Mouse (Mus musculus): ENCODE results near the gene Hist3h2ba. TPM values are rescaled to one million over a fixed set of nuclear protein-coding genes. Genes with fewer than 3 reads are reported as not detected.
A peak's percentile ranks its signal among the peaks of the same experiment; 100 is the strongest.

Gene Hist3h2ba
- total and polyA plus RNA-seq, 3 experiments, result not detected

GRCm38 (mm10) chr11:58954420-58955142, 5.9 kb downstream of the Hist3h2ba start, which contains the start of the genes Hist3h2a and Trim17:
TSS of gene Hist3h2a (plus strand) at chr11:58954685.
TSS of gene Trim17 (plus strand) at chr11:58954685.
- in situ Hi-C loops (cut with MboI; ENCODE audit: low pct_ligation_motif_present, low pct_unique_long_range_greater_than_20kb, low sequenced_read_pairs), result loop anchor here (5.0 kb wide), 1 partner anchor 32 kb away; no protein-coding TSS in a partner anchor
- H3K4me1 ChIP-seq (ENCODE audit: control insufficient read depth in 1 of 2, insufficient read depth in 2 of 2), result peaks cover 13 to 46% of the 10 kb centered on the region in 2 experiments
- dilution Hi-C loops (cut with MboI; ENCODE audit: extremely low pct_ligation_motif_present, extremely low pct_unique_long_range_greater_than_20kb, low sequenced_read_pairs), result no loop called here
- TF ChIP-seq MEF2A (IDR thresholded peaks at IDR 0.05; ENCODE audit: borderline replicate concordance, low read depth, low read length) (0 out of 2 replicates have a peak, but pooled peaks have one; percentile 43), ZNF384 (IDR thresholded peaks at IDR 0.05; ENCODE audit: low read depth, low read length) (no peak), HCFC1 (IDR thresholded peaks at IDR 0.05; ENCODE audit: low read depth, low read length) (peak; percentile 74), ZC3H11A (IDR thresholded peaks at IDR 0.05; ENCODE audit: low read depth, low read length) (no peak), TCF12 (IDR thresholded peaks at IDR 0.05; ENCODE audit: low read depth, low read length) (peak; percentile 98), GABPA (IDR thresholded peaks at IDR 0.05; ENCODE audit: insufficient replicate concordance, low read depth, low read length) (no peak; the same call in 1 of the 2 replicates), ZMIZ1 (IDR thresholded peaks at IDR 0.05; ENCODE audit: low read depth, low read length) (peak; percentile 99), NELFE (IDR thresholded peaks at IDR 0.05; ENCODE audit: low read depth, low read length) (peak; percentile 100), BHLHE40 (IDR thresholded peaks at IDR 0.05; ENCODE audit: low read depth, low read length) (peak; percentile 84), EP300 (IDR thresholded peaks at IDR 0.05; ENCODE audit: low read length) (no peak), MAFK (IDR thresholded peaks at IDR 0.05; ENCODE audit: insufficient replicate concordance, low read length) (0 out of 2 replicates have a peak, but pooled peaks have one; percentile 51), UBTF (IDR thresholded peaks at IDR 0.05; ENCODE audit: low read depth, low read length) (peak; percentile 97), CTCF (conservative IDR thresholded peaks at IDR 0.05 in 1 of 2, IDR thresholded peaks at IDR 0.05 in 1 of 2; ENCODE audit: low read depth in 2 of 2, low read length in 2 of 2) (peak in 1 of 2 experiments; percentile 72; a peak in 2 of 4 replicates), RCOR1 (conservative IDR thresholded peaks at IDR 0.05; ENCODE audit: low read depth, low read length) (no peak; the same call in 1 of the 2 replicates), POLR2A (IDR thresholded peaks at IDR 0.05; ENCODE audit: low read depth, low read length) (peak; percentile 99), ZKSCAN1 (IDR thresholded peaks at IDR 0.05; ENCODE audit: borderline replicate concordance, low read depth, low read length) (no peak), USF2 (conservative IDR thresholded peaks at IDR 0.05; ENCODE audit: low read depth, low read length) (peak; percentile 28; the same call in 1 of the 2 replicates), E2F4 (IDR thresholded peaks at IDR 0.05; ENCODE audit: insufficient replicate concordance, low read depth, low read length) (peak; percentile 12; the same call in 1 of the 2 replicates), JUND (conservative IDR thresholded peaks at IDR 0.05; ENCODE audit: low read depth, low read length) (peak; percentile 97), MAZ (IDR thresholded peaks at IDR 0.05; ENCODE audit: low read depth, low read length) (no peak), NRF1 (IDR thresholded peaks at IDR 0.05; ENCODE audit: low read depth, low read length) (peak; percentile 12; the same call in 1 of the 2 replicates), CHD2 (IDR thresholded peaks at IDR 0.05; ENCODE audit: low read length) (peak; percentile 96), ETS1 (conservative IDR thresholded peaks at IDR 0.05; ENCODE audit: low read depth, low read length) (0 out of 2 replicates have a peak, but pooled peaks have one; percentile 12), PAX5 (IDR thresholded peaks at IDR 0.05; ENCODE audit: low read length) (no peak), RAD21 (IDR thresholded peaks at IDR 0.05; ENCODE audit: low read depth, low read length) (peak; percentile 39), ELF1 (IDR thresholded peaks at IDR 0.05; ENCODE audit: low read depth, low read length) (no peak; the same call in 1 of the 2 replicates), SIN3A (IDR thresholded peaks at IDR 0.05; ENCODE audit: low read length) (peak; percentile 89; the same call in 1 of the 2 replicates), MYC (IDR thresholded peaks at IDR 0.05; ENCODE audit: low read depth, low read length) (peak; percentile 64), TBP (conservative IDR thresholded peaks at IDR 0.05; ENCODE audit: low read depth, low read length) (peak; percentile 99), IRF4 (IDR thresholded peaks at IDR 0.05; ENCODE audit: low read depth, low read length) (0 out of 2 replicates have a peak, but pooled peaks have one; percentile 47), CHD1 (IDR thresholded peaks at IDR 0.05; ENCODE audit: low read depth, low read length) (no peak; the same call in 1 of the 2 replicates), SMC3 (IDR thresholded peaks at IDR 0.05; ENCODE audit: low read depth, low read length) (peak; percentile 47), USF1 (IDR thresholded peaks at IDR 0.05; ENCODE audit: low read depth, low read length) (peak; percentile 66), MAX (IDR thresholded peaks at IDR 0.05; ENCODE audit: low read length) (peak; percentile 29; the same call in 1 of the 2 replicates), KAT2A (IDR thresholded peaks at IDR 0.05; ENCODE audit: insufficient replicate concordance, low read length) (0 out of 2 replicates have a peak, but pooled peaks have one; percentile 11), POLR2AphosphoS2 (IDR thresholded peaks at IDR 0.05; ENCODE audit: low read depth, low read length) (peak; percentile 99), JUN (IDR thresholded peaks at IDR 0.05; ENCODE audit: insufficient read depth, low read depth, low read length) (peak; percentile 97)

More at GRCm38 (mm10) chr11:58954420-58955142, 5.9 kb downstream of the Hist3h2ba start, which contains the start of the genes Hist3h2a and Trim17:
- peak within 1 kb of the TSS; percentile 96 for H3K4me2 ChIP-seq (ENCODE audit: insufficient read depth, low read depth, poor library complexity, severe bottlenecking)
- peak within 1 kb of the TSS; percentile 72 to 78 (median 72) for H3K4me3 ChIP-seq (replicated peaks in 1 of 3; ENCODE audit: low read depth in 2 of 3, low read length in 2 of 3, poor library complexity in 1 of 3)
- peak; percentile 100 for DNase-seq (ENCODE audit: extremely low read depth)
- peaks cover 2% of the 10 kb centered on the region; the same call in 1 of the 2 replicates for H3K79me2 ChIP-seq (replicated peaks; ENCODE audit: control insufficient read depth, extremely low read depth, insufficient read depth, poor library complexity, severe bottlenecking)
- peak within 1 kb of the TSS; percentile 93 for H3K27ac ChIP-seq (ENCODE audit: insufficient read depth, low read depth)
- no peaks in the 10 kb centered on the region for H3K9me3 ChIP-seq (replicated peaks; ENCODE audit: low read length)
- H3K9ac ChIP-seq (ENCODE audit: insufficient read depth, low read depth), result peak within 1 kb of the TSS; percentile 83
- H3K27me3 ChIP-seq (replicated peaks), result peaks cover 31% of the 10 kb centered on the region
- peaks cover 2 to 14% of the 10 kb centered on the region in 2 experiments for H3K36me3 ChIP-seq (replicated peaks in 1 of 2; ENCODE audit: control insufficient read depth in 1 of 2, insufficient read depth in 1 of 2, low read length in 1 of 2)

Measured in CH12.LX (cell line).